Mouse (Mus musculus): Measurements from ENCODE around the gene Selenop.
"Not testable (repeated sequence)": the region's sequence is repeated elsewhere in the genome, so short reads cannot be mapped to it uniquely, and the experiment has no call there.

Gene Selenop

GRCm38 (mm10) chr15:3268247-3268646 lies at the start of gene Selenop:
Gene Selenop, plus strand, starts transcription at chr15:3268547.
- DNase-seq (ENCODE audit: low read depth in 1 of 2, low spot score in 2 of 2), result no peak

DNA sequence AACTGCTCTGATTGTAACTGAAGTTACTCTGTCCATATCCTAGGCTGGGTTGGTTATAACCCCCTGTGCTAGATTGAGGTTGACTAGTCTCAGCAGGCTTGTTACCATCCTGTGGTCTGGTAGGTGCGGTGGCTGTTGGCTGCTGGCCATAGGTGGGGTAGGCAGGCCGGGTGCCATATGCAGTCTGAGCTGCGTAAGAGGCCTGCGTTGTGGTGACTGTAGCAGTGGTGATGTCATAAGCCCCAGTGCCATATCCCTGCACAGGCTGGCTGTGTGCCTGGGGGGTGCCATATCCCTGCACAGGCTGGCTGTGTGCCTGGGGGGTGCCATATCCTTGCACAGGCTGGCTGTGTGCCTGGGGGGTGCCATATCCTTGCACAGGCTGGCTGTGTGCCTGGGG lies 49.7 kb upstream of the Selenop start:
- not testable (repeated sequence) for DNase-seq (ENCODE audit: low read depth in 1 of 2, low spot score in 2 of 2)

DNA sequence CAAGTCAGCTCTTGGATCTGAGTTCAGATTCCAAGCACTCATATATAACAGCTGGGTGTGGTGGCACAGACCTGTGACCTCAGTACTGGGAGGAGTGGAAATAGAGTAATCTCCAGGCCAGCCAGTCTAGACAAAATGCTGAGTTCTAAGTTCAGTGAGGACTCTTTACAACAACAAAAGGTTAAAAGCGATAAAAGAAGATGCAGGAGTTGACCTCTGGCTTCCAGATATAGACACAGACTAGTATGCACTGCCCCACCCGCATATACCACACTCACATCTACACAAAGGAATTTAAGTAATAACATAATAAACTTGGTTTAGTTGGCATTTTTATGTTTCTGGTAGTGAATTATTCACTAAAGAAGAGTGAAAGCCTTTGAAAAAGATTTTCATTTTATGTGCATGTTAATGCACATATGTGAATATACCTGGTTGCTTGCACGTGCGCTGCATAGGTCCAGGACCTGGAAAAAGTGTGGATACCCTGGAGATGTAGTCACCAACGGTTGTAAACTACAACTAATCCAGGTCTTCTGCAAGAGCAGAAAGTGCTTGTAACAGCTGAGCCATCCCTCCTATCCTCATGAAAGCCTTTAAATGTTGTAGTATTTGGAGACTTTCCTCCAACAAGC lies 45.4 kb upstream of the Selenop start:
- DNase-seq (ENCODE audit: low read depth in 1 of 2, low spot score in 2 of 2), result no peak

DNA sequence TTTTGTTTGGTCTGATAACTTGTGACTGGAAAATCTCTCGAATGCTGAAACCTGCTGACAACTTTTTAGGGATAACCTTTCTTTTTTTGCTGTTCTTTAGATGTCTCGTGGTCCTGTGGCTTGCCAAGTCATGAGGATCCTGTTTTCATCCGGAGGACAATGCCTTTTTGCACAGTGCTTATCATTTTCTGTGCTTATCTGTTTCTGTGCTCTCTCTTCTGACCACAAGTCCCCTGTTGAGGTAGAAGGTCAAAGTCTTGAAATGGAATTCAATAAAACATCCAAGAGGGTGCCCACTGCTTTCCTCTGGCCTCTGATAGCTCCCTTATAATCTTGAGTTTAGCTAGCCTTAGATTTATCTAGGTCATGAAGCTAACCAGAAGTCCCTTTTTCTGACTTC lies 41.8 kb upstream of the Selenop start:
- DNase-seq (ENCODE audit: low read depth in 1 of 2, low spot score in 2 of 2), result no peak

- no peak for DNase-seq (ENCODE audit: low read depth in 1 of 2, low spot score in 2 of 2)
These were observed 40.2 kb upstream of the Selenop start for GRCm38 (mm10) chr15:3228185-3228584.

DNA sequence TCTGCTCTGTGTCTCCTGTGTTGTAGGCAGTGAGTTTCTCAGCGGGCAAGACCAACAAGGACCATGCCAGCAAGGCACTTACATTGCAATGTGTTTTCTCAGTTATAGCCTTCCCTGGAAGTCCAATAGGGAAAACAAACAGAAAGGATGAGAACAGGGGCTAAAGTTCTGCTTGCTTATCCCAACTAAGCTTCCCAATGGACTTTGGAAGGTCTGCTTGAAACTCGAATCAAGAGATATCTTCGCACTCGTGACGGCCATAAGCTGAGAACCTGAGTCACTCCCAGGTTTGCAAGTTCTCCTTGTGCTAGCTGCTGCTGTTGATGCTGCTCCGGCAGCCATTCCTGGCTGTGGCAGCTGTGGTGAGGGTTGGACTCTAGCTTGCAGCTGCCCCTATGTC lies 39.4 kb upstream of the Selenop start:
- DNase-seq (ENCODE audit: low read depth in 1 of 2, low spot score in 2 of 2), result no peak

GRCm38 (mm10) chr15:3231004-3231403 lies 37.3 kb upstream of the Selenop start:
- DNase-seq (ENCODE audit: low read depth in 1 of 2, low spot score in 2 of 2), result no peak

GRCm38 (mm10) chr15:3232168-3232835 lies 36.0 kb upstream of the Selenop start:
- DNase-seq (ENCODE audit: low read depth in 1 of 2, low spot score in 2 of 2), result no peak

DNA sequence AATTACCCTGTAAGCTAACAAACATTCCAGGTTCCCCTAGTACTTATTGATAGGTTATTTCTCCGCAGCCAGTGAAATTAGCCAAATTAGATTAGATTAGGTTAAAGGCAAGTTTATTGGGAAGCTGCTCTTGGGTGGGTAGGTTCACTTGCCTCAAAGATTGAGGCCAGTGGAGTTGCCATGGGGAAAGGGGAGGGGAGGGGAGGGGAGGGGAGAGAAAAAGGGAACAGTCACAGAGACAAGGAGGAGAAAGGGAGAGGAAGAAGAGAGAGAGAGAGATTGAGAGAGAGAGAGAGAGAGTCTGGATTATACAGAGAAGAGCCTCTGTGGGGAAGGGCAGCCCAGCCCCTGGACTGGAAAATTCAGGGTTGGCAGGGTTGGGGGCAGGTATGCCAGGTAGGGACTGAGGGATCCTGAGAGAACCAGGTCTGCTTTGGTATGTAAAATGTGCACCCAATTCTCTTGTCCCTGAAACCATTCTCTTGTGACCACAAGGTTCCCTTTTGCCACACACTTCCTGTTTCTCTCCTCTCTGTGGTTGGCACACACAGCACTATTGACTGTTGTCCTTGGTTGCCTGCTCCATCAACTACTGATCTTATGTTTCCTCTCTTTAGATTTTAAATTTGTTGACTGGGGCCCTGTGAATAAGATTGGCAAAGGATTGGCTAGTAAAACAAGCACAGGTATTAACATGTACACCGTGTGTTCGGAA lies 34.4 kb upstream of the Selenop start:
- peak; percentile 21 to 37 for DNase-seq (ENCODE audit: low read depth in 1 of 2, low spot score in 2 of 2)

DNA sequence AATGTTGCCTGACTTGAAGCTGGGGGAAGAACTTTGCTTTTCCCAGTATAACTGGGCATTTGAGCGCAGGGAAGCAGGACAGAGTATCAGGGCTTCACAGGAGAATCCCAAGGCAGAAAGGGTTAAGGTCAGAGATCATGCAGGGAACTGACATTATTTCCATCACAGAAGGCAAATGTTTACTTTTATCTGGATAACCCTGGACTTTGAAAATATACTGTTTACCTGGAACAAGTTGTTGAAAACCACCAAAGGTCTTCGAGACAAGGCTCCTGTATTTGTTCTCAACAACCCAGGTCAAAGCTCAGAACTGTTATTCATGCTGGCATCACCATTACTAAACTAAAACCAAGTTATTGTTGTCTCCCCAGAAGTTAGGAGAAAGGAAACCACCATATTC lies 32.0 kb upstream of the Selenop start:
- DNase-seq (ENCODE audit: low read depth in 1 of 2, low spot score in 2 of 2), result no peak

DNA sequence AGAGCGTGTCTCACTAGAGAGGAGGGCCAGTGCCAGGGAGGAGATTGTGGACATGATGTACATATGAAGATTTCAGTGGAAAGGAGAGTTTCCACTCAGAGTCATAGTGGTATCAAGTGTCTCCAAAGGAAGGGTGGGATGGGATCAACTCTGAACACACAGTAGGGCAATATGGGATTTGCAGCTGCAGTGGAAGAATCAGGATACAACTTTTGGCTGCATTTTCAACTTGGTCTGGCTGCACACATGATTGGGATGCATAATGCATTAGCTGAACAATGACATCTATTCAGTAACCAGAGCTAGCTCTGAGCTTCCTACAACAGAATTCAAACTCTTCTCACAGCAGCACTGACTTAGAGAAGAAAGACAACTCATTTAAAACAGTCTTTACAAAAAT lies 30.4 kb upstream of the Selenop start:
- no peak for DNase-seq (ENCODE audit: low read depth in 1 of 2, low spot score in 2 of 2)

GRCm38 (mm10) chr15:3245036-3245435 lies 23.3 kb upstream of the Selenop start:
- DNase-seq (ENCODE audit: low read depth in 1 of 2, low spot score in 2 of 2), result not testable (repeated sequence)

DNA sequence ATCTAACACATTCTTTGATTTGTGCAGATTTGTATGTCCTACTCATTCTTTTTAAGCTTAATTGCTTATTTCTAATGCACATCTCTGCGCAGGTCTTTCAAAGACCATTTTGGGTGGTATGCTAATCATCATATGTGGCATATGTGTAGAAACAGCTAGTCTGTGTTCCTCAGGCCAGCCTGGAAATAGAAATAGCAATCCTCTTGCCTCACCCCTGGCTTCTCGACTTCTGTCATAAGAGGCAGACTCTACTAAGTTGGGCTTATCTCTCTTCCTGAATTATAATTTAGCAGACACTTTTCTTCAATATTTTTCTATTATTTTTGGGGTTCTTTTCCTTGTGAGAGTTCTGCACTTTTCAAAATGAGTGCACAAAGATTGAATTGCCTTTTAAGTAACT lies 17.7 kb upstream of the Selenop start:
- DNase-seq (ENCODE audit: low read depth in 1 of 2, low spot score in 2 of 2), result no peak

DNA sequence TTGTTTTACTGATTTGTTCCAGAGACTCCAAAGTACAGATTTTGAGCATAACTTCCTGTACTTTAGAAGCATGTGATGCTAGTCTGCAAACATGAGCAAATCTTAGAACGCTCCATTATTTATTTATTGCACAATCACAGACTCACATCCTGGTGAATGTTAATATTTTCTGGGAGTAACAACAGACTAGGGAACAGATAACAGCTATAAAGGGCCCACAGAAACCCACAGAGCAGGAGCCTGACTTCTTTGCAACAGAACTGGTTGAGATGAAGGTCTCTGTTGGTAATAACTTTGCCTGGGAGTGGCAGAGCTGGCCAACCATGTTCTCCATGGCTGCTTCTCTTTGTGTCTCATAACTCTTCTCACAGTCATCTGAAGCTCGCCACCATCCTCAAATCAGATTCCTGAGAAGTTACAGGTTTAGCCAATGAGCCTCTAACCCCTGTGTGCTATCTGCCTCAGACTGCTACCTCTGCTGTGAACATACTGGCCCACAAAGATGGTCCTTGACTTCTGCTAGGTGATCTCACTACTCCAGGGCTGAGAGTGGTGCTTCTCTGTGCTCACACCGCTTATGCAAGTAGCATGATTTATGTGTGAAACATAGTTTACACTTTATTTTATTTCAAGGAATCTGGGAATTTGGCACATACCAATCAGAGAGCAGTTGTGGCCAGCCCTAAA lies 17.2 kb upstream of the Selenop start:
- DNase-seq (ENCODE audit: low read depth in 1 of 2, low spot score in 2 of 2), result no peak

GRCm38 (mm10) chr15:3251718-3252067 lies 16.7 kb upstream of the Selenop start:
- DNase-seq (ENCODE audit: low read depth in 1 of 2, low spot score in 2 of 2), result no peak

- DNase-seq (ENCODE audit: low read depth in 1 of 2, low spot score in 2 of 2), result no peak
These were observed 9.3 kb upstream of the Selenop start for GRCm38 (mm10) chr15:3259025-3259424.

DNA sequence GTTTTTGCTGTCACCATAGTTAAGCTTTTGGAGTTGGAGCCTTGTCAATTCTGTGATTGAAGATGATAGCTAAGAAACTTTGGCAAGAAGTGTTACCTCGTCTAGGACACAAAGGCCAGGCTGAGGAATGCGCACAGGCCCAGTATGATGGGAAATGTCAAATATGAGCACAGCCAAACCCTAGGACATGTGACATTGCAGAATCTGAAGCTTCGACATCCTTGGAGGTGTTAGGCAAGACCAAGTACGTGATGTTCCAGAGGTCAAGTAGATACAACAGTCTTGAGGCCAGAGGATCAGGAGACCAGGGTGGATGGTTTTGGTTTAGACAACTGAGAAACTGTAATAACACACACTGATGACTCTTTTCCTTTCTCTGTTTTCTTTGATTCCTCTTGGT lies 8.0 kb upstream of the Selenop start:
- no peak for DNase-seq (ENCODE audit: low read depth in 1 of 2, low spot score in 2 of 2)

DNA sequence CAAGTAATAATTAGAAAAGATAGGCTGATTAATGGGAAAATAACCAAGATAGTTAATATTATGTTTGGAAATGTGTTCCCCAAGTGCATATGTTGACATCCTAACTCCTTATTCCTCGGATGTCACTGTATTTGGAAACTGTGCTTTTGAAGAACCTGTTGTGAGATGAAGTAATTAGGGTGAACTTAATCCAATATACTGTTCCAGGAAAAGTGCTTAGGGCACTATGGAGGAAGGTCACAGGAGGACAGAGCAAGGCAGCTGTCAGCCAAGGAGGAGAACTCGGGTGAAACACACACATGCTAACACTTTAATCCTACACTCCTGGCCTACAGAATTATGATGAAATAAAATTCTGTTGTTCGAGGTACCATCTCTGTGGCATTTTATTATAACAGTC lies 5.5 kb upstream of the Selenop start:
- no peak for DNase-seq (ENCODE audit: low read depth in 1 of 2, low spot score in 2 of 2)

- DNase-seq (ENCODE audit: low read depth in 1 of 2, low spot score in 2 of 2), result no peak
These were observed 4.1 kb upstream of the Selenop start for GRCm38 (mm10) chr15:3264293-3264692.

DNA sequence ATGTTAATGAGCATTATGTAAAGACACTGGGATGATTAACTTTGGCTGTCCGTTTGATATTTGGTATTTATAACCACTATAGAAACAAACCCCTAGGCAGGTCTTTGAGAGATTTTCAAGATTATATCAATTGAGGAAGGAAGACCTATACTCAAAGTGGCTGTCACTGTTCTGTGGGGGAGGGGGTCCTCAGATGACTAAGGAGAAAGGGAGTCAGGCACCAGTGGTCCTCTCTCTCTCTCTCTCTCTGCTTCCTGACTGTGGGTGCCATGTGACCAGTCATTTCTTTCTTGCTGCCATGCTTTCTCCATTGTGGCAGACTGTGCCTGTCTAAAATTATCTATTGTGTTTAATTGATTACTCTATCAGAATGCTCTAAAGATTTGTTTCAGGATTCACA lies 3.5 kb upstream of the Selenop start:
- no peak for DNase-seq (ENCODE audit: low read depth in 1 of 2, low spot score in 2 of 2)

GRCm38 (mm10) chr15:3269496-3269895 lies 1.1 kb downstream of the Selenop start:
- DNase-seq (ENCODE audit: low read depth in 1 of 2, low spot score in 2 of 2), result no peak

Data from monocyte, adult 2 months (primary cell).